ENCODE assay signal across 8 mouse cellular contexts in the genomic region with DNA sequence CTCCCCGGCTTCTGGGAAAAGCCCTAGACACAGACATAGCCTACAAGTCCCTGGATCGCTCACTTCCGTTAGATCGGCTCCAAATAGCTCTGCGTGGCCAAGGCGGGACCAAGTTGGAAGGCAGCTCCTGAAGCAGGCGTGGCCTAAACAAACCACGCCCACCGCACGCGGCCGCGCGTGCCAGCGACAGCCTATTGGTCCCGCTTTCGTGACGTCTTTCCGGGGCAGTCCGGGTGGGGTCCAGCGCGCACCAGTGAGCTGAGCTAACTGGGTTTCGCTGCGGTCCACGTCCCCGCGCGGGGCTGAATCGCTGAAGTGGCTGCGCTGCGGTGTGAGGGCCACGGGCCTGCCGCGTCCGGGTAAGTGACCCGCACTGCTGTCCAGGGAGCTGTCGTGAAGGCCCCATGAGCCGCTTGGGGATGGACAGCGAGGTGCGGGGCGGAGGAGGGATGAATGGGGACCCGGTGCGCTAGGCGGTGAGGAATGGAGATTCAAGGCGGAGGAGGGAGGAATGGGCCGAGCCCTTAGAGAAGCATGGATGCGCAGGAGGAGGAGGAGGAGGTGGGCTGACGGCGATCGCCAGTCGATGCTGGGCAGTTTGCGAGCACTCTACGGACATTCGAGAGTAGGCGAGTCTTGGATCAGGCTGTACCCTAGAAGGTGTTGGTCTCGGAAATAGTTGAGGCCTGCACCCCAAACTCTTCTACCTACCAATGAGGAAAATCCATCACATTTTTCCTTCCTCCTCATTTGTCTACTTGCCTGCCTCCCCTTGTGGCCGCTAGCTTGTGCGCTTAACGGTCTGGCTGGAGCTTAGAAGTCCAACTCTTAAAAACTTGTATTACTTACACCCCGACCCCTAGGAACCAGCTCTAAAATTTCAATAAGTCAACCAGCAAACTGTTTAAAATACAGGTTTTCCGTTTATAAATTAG. TPM values are rescaled to one million over a fixed set of nuclear protein-coding genes. Genes with fewer than 3 reads are reported as not detected.
DNase-seq lines count a peak whose midpoint lies in the region; ATAC-seq and TF ChIP-seq lines count a peak whose summit lies in the region.

A gene (plus strand): TSS at position 216 of the 935 bp plus-strand sequence.

- peaks cover 4% of the 10 kb centered on the region for H3K4me1 ChIP-seq in bone marrow, adult 2 months (ENCODE audit: control insufficient read depth, insufficient read depth, low read length)
- peaks cover 22% of the 10 kb centered on the region for H3K4me1 ChIP-seq in embryonic facial prominence, embryonic 15.5 days
- peaks cover 8% of the 10 kb centered on the region for H3K4me1 ChIP-seq in limb, embryonic 14.5 days (ENCODE audit: control insufficient read depth, insufficient read depth, low read length)
- peaks cover 8% of the 10 kb centered on the region; the same call in 1 of the 2 replicates for H3K4me1 ChIP-seq in midbrain, postnatal 0 days (ENCODE audit: insufficient read depth, low read length)

- H3K36me3 ChIP-seq in embryonic facial prominence, embryonic 15.5 days = 0 out of 2 replicates have a peak, but pooled peaks cover 3% of the 10 kb centered on the region
- no peaks in the 10 kb centered on the region; the same call in 1 of the 2 replicates for H3K36me3 ChIP-seq in limb, embryonic 14.5 days (ENCODE audit: control insufficient read depth, insufficient read depth, low read length)
- no peaks in the 10 kb centered on the region for H3K36me3 ChIP-seq in midbrain, postnatal 0 days (ENCODE audit: insufficient read depth, low read length)

- H3K27ac ChIP-seq in bone marrow, adult 2 months (ENCODE audit: control insufficient read depth, insufficient read depth, low read depth, low read length, poor library complexity) = peak within 1 kb of the TSS; percentile 69
- H3K27ac ChIP-seq in embryonic facial prominence, embryonic 15.5 days (replicated peaks) = peak within 1 kb of the TSS; percentile 83
- peak within 1 kb of the TSS; percentile 89 for H3K27ac ChIP-seq in limb, embryonic 14.5 days (replicated peaks; ENCODE audit: low read depth, low read length)
- H3K27ac ChIP-seq in midbrain, postnatal 0 days (ENCODE audit: low read depth, low read length) = peak within 1 kb of the TSS; percentile 89

- H3K9me3 ChIP-seq in embryonic facial prominence, embryonic 15.5 days (replicated peaks) = no peaks in the 10 kb centered on the region
- no peaks in the 10 kb centered on the region for H3K9me3 ChIP-seq in limb, embryonic 14.5 days (ENCODE audit: control insufficient read depth, low read length)
- H3K9me3 ChIP-seq in midbrain, postnatal 0 days (ENCODE audit: low read length) = no peaks in the 10 kb centered on the region

- no peaks in the 10 kb centered on the region for H3K27me3 ChIP-seq in embryonic facial prominence, embryonic 15.5 days
- no peaks in the 10 kb centered on the region for H3K27me3 ChIP-seq in limb, embryonic 14.5 days (ENCODE audit: control insufficient read depth, insufficient read depth, low read length)
- no peaks in the 10 kb centered on the region for H3K27me3 ChIP-seq in midbrain, postnatal 0 days (ENCODE audit: insufficient read depth, low read length)

- TF ChIP-seq CTCF in bone marrow, adult 2 months (IDR thresholded peaks at IDR 0.05; ENCODE audit: control insufficient read depth, insufficient read depth, low read length) = no peak
- peak; percentile 35 for TF ChIP-seq CTCF in midbrain, postnatal 0 days (IDR thresholded peaks at IDR 0.05)

- peak; percentile 85; the same call in 1 of the 2 replicates for TF ChIP-seq POLR2A in bone marrow, adult 2 months (IDR thresholded peaks at IDR 0.05; ENCODE audit: borderline replicate concordance, control insufficient read depth, low read depth, low read length)
- peak; percentile 84; the same call in 1 of the 2 replicates for TF ChIP-seq POLR2A in limb, embryonic 14.5 days (IDR thresholded peaks at IDR 0.05; ENCODE audit: borderline replicate concordance, extremely low read depth, insufficient read depth, insufficient read length)

- 1% methylated on average over 61 of the region's 61 CpGs for WGBS in bone marrow, adult 2 months
- WGBS in embryonic facial prominence, embryonic 15.5 days = under 1% methylated on average over 61 of the region's 61 CpGs
- WGBS in limb, embryonic 14.5 days = 1% methylated on average over 61 of the region's 61 CpGs
- under 1% methylated on average over 61 of the region's 61 CpGs for WGBS in midbrain, postnatal 0 days

- H3K4me2 ChIP-seq in embryonic facial prominence, embryonic 15.5 days (replicated peaks) = peak within 1 kb of the TSS; percentile 72
- peak within 1 kb of the TSS; percentile 68 for H3K4me2 ChIP-seq in limb, embryonic 14.5 days (replicated peaks; ENCODE audit: low read depth, low read length, severe bottlenecking)
- H3K4me2 ChIP-seq in midbrain, postnatal 0 days (ENCODE audit: low read depth, low read length, poor library complexity, severe bottlenecking) = peak within 1 kb of the TSS; percentile 69

- peak; percentile 96 for DNase-seq in 416B (ENCODE audit: low read depth)
- peak; percentile 98 for DNase-seq in heart, adult 8-10 months (ENCODE audit: low spot score)
- peak; percentile 99 for DNase-seq in kidney, adult 9 months
- peak; percentile 97 for DNase-seq in limb, embryonic 14.5 days (ENCODE audit: low spot score)
- DNase-seq in midbrain, postnatal 0 days (ENCODE audit: low spot score) = peak; percentile 98
- peak; percentile 91 to 95 for DNase-seq in spleen, postnatal 14 days (ENCODE audit: low spot score in 2 of 2)

- peak within 1 kb of the TSS; percentile 82 for H3K4me3 ChIP-seq in bone marrow, adult 2 months (replicated peaks; ENCODE audit: control insufficient read depth, low read depth, low read length)
- peak within 1 kb of the TSS; percentile 99 for H3K4me3 ChIP-seq in embryonic facial prominence, embryonic 15.5 days (replicated peaks)
- peak within 1 kb of the TSS; percentile 86 for H3K4me3 ChIP-seq in limb, embryonic 14.5 days (replicated peaks; ENCODE audit: low read length)
- H3K4me3 ChIP-seq in midbrain, postnatal 0 days (ENCODE audit: low read depth, low read length) = peak within 1 kb of the TSS; percentile 81

- peak; percentile 96 for ATAC-seq in embryonic facial prominence, embryonic 15.5 days (ENCODE audit: insufficient number of reproducible peaks, low FRiP score, low TSS enrichment, low read depth)
- ATAC-seq in limb, embryonic 14.5 days (ENCODE audit: low FRiP score, low read depth) = peak; percentile 97
- ATAC-seq in midbrain, postnatal 0 days (ENCODE audit: low FRiP score) = peak; percentile 96

- peak within 1 kb of the TSS; percentile 86 for H3K9ac ChIP-seq in embryonic facial prominence, embryonic 15.5 days
- peak within 1 kb of the TSS; percentile 80 for H3K9ac ChIP-seq in limb, embryonic 14.5 days (ENCODE audit: low read depth, low read length, severe bottlenecking)
- peak within 1 kb of the TSS; percentile 80 for H3K9ac ChIP-seq in midbrain, postnatal 0 days (replicated peaks; ENCODE audit: low read length, poor library complexity, severe bottlenecking)

RNA-seq across cellular contexts. Expression of the gene that starts here (rescaled TPM):
- 1.8 and 6.0 TPM in 2 replicates for polyA plus RNA-seq in bone marrow, adult 2 months (2011; ENCODE audit: insufficient read depth, insufficient read length, low replicate concordance, missing spikeins)
- polyA plus RNA-seq in embryonic facial prominence, embryonic 15.5 days (2015; fragmentation: Nextera tagmentation; extraction: Ambion mirVana) = 54.4 and 55.9 TPM in 2 replicates
- 1 to 10 TPM; 5.5 to 8.2 (median 6.5) TPM for total RNA-seq in heart, adult 8-10 months (2022)
- 76.0 and 94.1 TPM in 2 replicates for polyA plus RNA-seq in limb, embryonic 14.5 days (2012; rRNA removed)
- polyA plus RNA-seq in limb, embryonic 14.5 days (2014; fragmentation: Nextera tagmentation; extraction: Ambion mirVana) = 56.4 and 56.9 TPM in 2 replicates
- total RNA-seq in midbrain, postnatal 0 days (2014; rRNA removed) = 31.8 and 33.3 TPM in 2 replicates
- 29.4 and 36.1 TPM in 2 replicates for polyA plus RNA-seq in midbrain, postnatal 0 days (2015; fragmentation: Nextera tagmentation; extraction: Ambion mirVana)

Comparison
In these comparisons a context has a peak if more than half of its experiments do, and no peak if none do; other contexts are left out.
1. Peak in every context shown above with its lines: DNase-seq, ATAC-seq, H3K4me3 ChIP-seq and H3K27ac ChIP-seq.